ENCODE assay signal across 13 mouse cellular contexts in genomic region chr7:45093516-45093905, GRCm38 (mm10). TPM values are rescaled to one million over a fixed set of nuclear protein-coding genes. Genes with fewer than 3 reads are reported as not detected.
DNase-seq lines count a peak whose midpoint lies in the region; ATAC-seq lines count a peak whose summit lies in the region.
"Had no signal": no experiment of that assay in that cellular context is flagged by ENCODE, and none has a peak within 500 bp of the region (broad histone marks: within the 10 kb centered on the region; RNA-seq: fewer than 3 reads in every experiment).

No protein-coding gene starts in this region.

- H3K4me3 ChIP-seq in embryonic facial prominence, embryonic 12.5 days: no peak overlapping the region
- no peak overlapping the region for H3K4me3 ChIP-seq in liver, embryonic 12.5 days
- H3K4me3 ChIP-seq in midbrain, embryonic 15.5 days: no peak overlapping the region
- no peak overlapping the region for H3K4me3 ChIP-seq in midbrain, embryonic 14.5 days (replicated peaks; ENCODE audit: low read depth, low read length)
- H3K4me3 ChIP-seq: myocyte had no signal

- no peak for ATAC-seq in embryonic facial prominence, embryonic 12.5 days (ENCODE audit: insufficient number of reproducible peaks, insufficient read depth, low FRiP score, low TSS enrichment)
- ATAC-seq in liver, embryonic 12.5 days: no peak
- no peak for ATAC-seq in midbrain, embryonic 15.5 days (replicated peaks)
- no peak for ATAC-seq in midbrain, embryonic 14.5 days (ENCODE audit: low FRiP score, low TSS enrichment)

- H3K4me1 ChIP-seq in embryonic facial prominence, embryonic 12.5 days: peaks cover 34% of the 10 kb centered on the region; the same call in 1 of the 2 replicates
- H3K4me1 ChIP-seq in liver, embryonic 12.5 days: peaks cover 66% of the 10 kb centered on the region
- peaks cover 8% of the 10 kb centered on the region for H3K4me1 ChIP-seq in midbrain, embryonic 15.5 days
- H3K4me1 ChIP-seq in midbrain, embryonic 14.5 days (ENCODE audit: control insufficient read depth, insufficient read depth, low read length): 0 out of 2 replicates have a peak, but pooled peaks cover 3% of the 10 kb centered on the region

- no peaks in the 10 kb centered on the region for H3K9me3 ChIP-seq in embryonic facial prominence, embryonic 12.5 days
- no peaks in the 10 kb centered on the region for H3K9me3 ChIP-seq in liver, embryonic 12.5 days (replicated peaks)
- no peaks in the 10 kb centered on the region for H3K9me3 ChIP-seq in midbrain, embryonic 15.5 days
- H3K9me3 ChIP-seq in midbrain, embryonic 14.5 days (ENCODE audit: control insufficient read depth, low read length): no peaks in the 10 kb centered on the region

- peak overlapping the region; percentile 88 for H3K27ac ChIP-seq in embryonic facial prominence, embryonic 12.5 days
- peak overlapping the region; percentile 43; the same call in 1 of the 2 replicates for H3K27ac ChIP-seq in liver, embryonic 12.5 days
- H3K27ac ChIP-seq in midbrain, embryonic 15.5 days: no peak overlapping the region
- no peak overlapping the region for H3K27ac ChIP-seq in midbrain, embryonic 14.5 days (replicated peaks; ENCODE audit: low read depth, low read length)

- peak overlapping the region; percentile 20 for H3K4me2 ChIP-seq in embryonic facial prominence, embryonic 12.5 days (replicated peaks)
- peak overlapping the region; percentile 82 for H3K4me2 ChIP-seq in liver, embryonic 12.5 days
- no peak overlapping the region for H3K4me2 ChIP-seq in midbrain, embryonic 15.5 days
- no peak overlapping the region for H3K4me2 ChIP-seq in midbrain, embryonic 14.5 days (ENCODE audit: low read length)

- no peak overlapping the region for H3K9ac ChIP-seq in embryonic facial prominence, embryonic 12.5 days
- H3K9ac ChIP-seq in liver, embryonic 12.5 days: no peak overlapping the region
- H3K9ac ChIP-seq in midbrain, embryonic 15.5 days: no peak overlapping the region
- no peak overlapping the region for H3K9ac ChIP-seq in midbrain, embryonic 14.5 days (replicated peaks; ENCODE audit: low read length)

- no peaks in the 10 kb centered on the region for H3K27me3 ChIP-seq in embryonic facial prominence, embryonic 12.5 days
- H3K27me3 ChIP-seq in liver, embryonic 12.5 days (replicated peaks): 0 out of 2 replicates have a peak, but pooled peaks cover 1% of the 10 kb centered on the region
- no peaks in the 10 kb centered on the region for H3K27me3 ChIP-seq in midbrain, embryonic 15.5 days (replicated peaks)
- no peaks in the 10 kb centered on the region for H3K27me3 ChIP-seq in midbrain, embryonic 14.5 days (ENCODE audit: control insufficient read depth, insufficient read depth, low read length)

- 30% methylated on average over 17 of the region's 18 CpGs for WGBS in embryonic facial prominence, embryonic 12.5 days
- 20% methylated on average over 18 of the region's 18 CpGs for WGBS in liver, embryonic 12.5 days (ENCODE audit: insufficient replicate concordance)
- WGBS in midbrain, embryonic 15.5 days: 31% methylated on average over 18 of the region's 18 CpGs
- 35% methylated on average over 18 of the region's 18 CpGs for WGBS in midbrain, embryonic 14.5 days

- H3K36me3 ChIP-seq in embryonic facial prominence, embryonic 12.5 days: peaks cover 12% of the 10 kb centered on the region
- peaks cover 3% of the 10 kb centered on the region; the same call in 1 of the 2 replicates for H3K36me3 ChIP-seq in liver, embryonic 12.5 days
- no peaks in the 10 kb centered on the region for H3K36me3 ChIP-seq in midbrain, embryonic 15.5 days (replicated peaks)
- H3K36me3 ChIP-seq in midbrain, embryonic 14.5 days (ENCODE audit: control insufficient read depth, insufficient read depth, low read length): no peaks in the 10 kb centered on the region

- DNase-seq in adrenal gland, postnatal 10 days: peak; percentile 26
- DNase-seq in adrenal gland, adult 18-20 months (ENCODE audit: low spot score in 2 of 2): no peak
- peak; percentile 56 for DNase-seq in kidney, postnatal 10 days
- no peak for DNase-seq in kidney, adult 11 months
- no peak for DNase-seq in midbrain, embryonic 14.5 days
- DNase-seq: cerebellum, postnatal 14 days; gastrocnemius, postnatal 14 days; kidney, adult 8-10 months; lung, adult 18-20 months had no signal

RNA-seq across cellular contexts. Expression of gene Rcn3, which starts 1.5 kb away (rescaled TPM):
- 10 to 100 TPM; 65.2 to 71.2 TPM for total RNA-seq in adrenal gland, postnatal 10 days (2021)
- total RNA-seq in adrenal gland, adult 18-20 months (2021): 10 to 100 TPM; 32.0 to 36.4 TPM
- 302 and 306 TPM in 2 replicates for polyA plus RNA-seq in embryonic facial prominence, embryonic 12.5 days (2016; fragmentation: Nextera tagmentation; extraction: Ambion mirVana)
- polyA plus RNA-seq in liver, embryonic 12.5 days (2016; fragmentation: Nextera tagmentation; extraction: Ambion mirVana): 69.1 and 70.9 TPM in 2 replicates
- polyA plus RNA-seq in midbrain, embryonic 15.5 days (2015; fragmentation: Nextera tagmentation; extraction: Ambion mirVana): 55.4 and 62.2 TPM in 2 replicates
- 31.2 and 59.3 TPM in 2 replicates for polyA plus RNA-seq in midbrain, embryonic 14.5 days (2014; fragmentation: Nextera tagmentation; extraction: Ambion mirVana)

RNA-seq across cellular contexts. Expression of gene Fcgrt, which starts 10.1 kb away (rescaled TPM):
- 100 to 1,000 TPM; 169 to 185 TPM for total RNA-seq in adrenal gland, postnatal 10 days (2021)
- total RNA-seq in adrenal gland, adult 18-20 months (2021): 100 to 1,000 TPM; 111 to 137 TPM
- polyA plus RNA-seq in embryonic facial prominence, embryonic 12.5 days (2016; fragmentation: Nextera tagmentation; extraction: Ambion mirVana): 25.8 and 26.0 TPM in 2 replicates
- polyA plus RNA-seq in liver, embryonic 12.5 days (2016; fragmentation: Nextera tagmentation; extraction: Ambion mirVana): 26.6 and 26.9 TPM in 2 replicates
- polyA plus RNA-seq in midbrain, embryonic 15.5 days (2015; fragmentation: Nextera tagmentation; extraction: Ambion mirVana): 32.0 and 36.8 TPM in 2 replicates
- 4.8 and 21.8 TPM in 2 replicates for polyA plus RNA-seq in midbrain, embryonic 14.5 days (2014; fragmentation: Nextera tagmentation; extraction: Ambion mirVana)

RNA-seq across cellular contexts. Expression of gene Rps11, which starts 30.7 kb away (rescaled TPM):
- 1,000 to 10,000 TPM; 1,283 to 1,295 TPM for total RNA-seq in adrenal gland, postnatal 10 days (2021)
- 1,000 to 10,000 TPM; 1,173 to 1,310 TPM for total RNA-seq in adrenal gland, adult 18-20 months (2021)
- polyA plus RNA-seq in embryonic facial prominence, embryonic 12.5 days (2016; fragmentation: Nextera tagmentation; extraction: Ambion mirVana): 1,448 and 1,491 TPM in 2 replicates
- polyA plus RNA-seq in liver, embryonic 12.5 days (2016; fragmentation: Nextera tagmentation; extraction: Ambion mirVana): 1,421 and 1,491 TPM in 2 replicates
- 742 and 762 TPM in 2 replicates for polyA plus RNA-seq in midbrain, embryonic 15.5 days (2015; fragmentation: Nextera tagmentation; extraction: Ambion mirVana)
- 915 and 960 TPM in 2 replicates for polyA plus RNA-seq in midbrain, embryonic 14.5 days (2014; fragmentation: Nextera tagmentation; extraction: Ambion mirVana)

RNA-seq across cellular contexts. Expression of gene Prrg2, which starts 31.0 kb away (rescaled TPM):
- total RNA-seq in adrenal gland, postnatal 10 days (2021): 10 to 100 TPM; 18.5 to 20.0 TPM
- 10 to 100 TPM; 14.9 to 28.3 TPM for total RNA-seq in adrenal gland, adult 18-20 months (2021)
- 23.9 and 25.0 TPM in 2 replicates for polyA plus RNA-seq in embryonic facial prominence, embryonic 12.5 days (2016; fragmentation: Nextera tagmentation; extraction: Ambion mirVana)
- polyA plus RNA-seq in liver, embryonic 12.5 days (2016; fragmentation: Nextera tagmentation; extraction: Ambion mirVana): 8.5 and 8.6 TPM in 2 replicates
- 15.7 and 15.9 TPM in 2 replicates for polyA plus RNA-seq in midbrain, embryonic 15.5 days (2015; fragmentation: Nextera tagmentation; extraction: Ambion mirVana)
- polyA plus RNA-seq in midbrain, embryonic 14.5 days (2014; fragmentation: Nextera tagmentation; extraction: Ambion mirVana): 10.1 and 12.2 TPM in 2 replicates

RNA-seq across cellular contexts. Expression of gene Nosip, which starts 31.3 kb away (rescaled TPM):
- 10 to 100 TPM; 39.7 to 45.9 TPM for total RNA-seq in adrenal gland, postnatal 10 days (2021)
- 10 to 100 TPM; 44.3 to 46.8 TPM for total RNA-seq in adrenal gland, adult 18-20 months (2021)
- polyA plus RNA-seq in embryonic facial prominence, embryonic 12.5 days (2016; fragmentation: Nextera tagmentation; extraction: Ambion mirVana): 63.0 and 64.4 TPM in 2 replicates
- polyA plus RNA-seq in liver, embryonic 12.5 days (2016; fragmentation: Nextera tagmentation; extraction: Ambion mirVana): 31.6 and 38.7 TPM in 2 replicates
- polyA plus RNA-seq in midbrain, embryonic 15.5 days (2015; fragmentation: Nextera tagmentation; extraction: Ambion mirVana): 67.2 and 72.1 TPM in 2 replicates
- polyA plus RNA-seq in midbrain, embryonic 14.5 days (2014; fragmentation: Nextera tagmentation; extraction: Ambion mirVana): 55.3 and 65.9 TPM in 2 replicates

Comparison
In these comparisons a context has a peak if more than half of its experiments do, and no peak if none do; other contexts are left out.
1. DNase-seq: peak in adrenal gland, postnatal 10 days (single experiment) and kidney, postnatal 10 days (single experiment); none in adrenal gland, adult 18-20 months (0 of 2), kidney, adult 11 months (single experiment) and midbrain, embryonic 14.5 days (single experiment).
2. H3K27ac ChIP-seq: peak in embryonic facial prominence, embryonic 12.5 days (single experiment) and liver, embryonic 12.5 days (single experiment); none in midbrain, embryonic 15.5 days (single experiment) and midbrain, embryonic 14.5 days (single experiment).
3. H3K4me2 ChIP-seq: peak in embryonic facial prominence, embryonic 12.5 days (single experiment) and liver, embryonic 12.5 days (single experiment); none in midbrain, embryonic 15.5 days (single experiment) and midbrain, embryonic 14.5 days (single experiment).